Mouse (Mus musculus) embryonic facial prominence, embryonic 14.5 days (tissue): ENCODE data around the gene Slamf9. TPM values are rescaled to one million over a fixed set of nuclear protein-coding genes. Genes with fewer than 3 reads are reported as not detected.

Experiments used
- ATAC-seq: fragments of 200-750 bp; cut with Nextera tagmentation; 2 replicates; pipeline ENCODE4 v1.8.0; 2017; ENCODE audit warnings: low read depth, moderate number of reproducible peaks, moderate TSS enrichment
- DNase-seq: peaks from one replicate; pipeline ENCODE4 v3.0.0-alpha.2; 2015; ENCODE audit warnings: low spot score
- H3K27ac ChIP-seq: fragments of 300-500 bp; sonication (generic); replicated peaks from 2 replicates; pipeline ENCODE4 v1.5.1; 2014; ENCODE audit warnings: low read depth, mild to moderate bottlenecking, low read length, moderate library complexity
- H3K27me3 ChIP-seq: fragments of 300-500 bp; sonication (generic); replicated peaks from 2 replicates; pipeline ENCODE4 v1.6.1; 2014; ENCODE audit warnings: low read length; ENCODE audit not compliant: control insufficient read depth, insufficient read depth
- H3K36me3 ChIP-seq: fragments of 300-500 bp; sonication (generic); 2 replicates; pipeline ENCODE4 v1.6.1; 2014; ENCODE audit warnings: low read length, mixed read lengths; ENCODE audit not compliant: control insufficient read depth, insufficient read depth
- H3K4me1 ChIP-seq: fragments of 300-500 bp; sonication (generic); 2 replicates; pipeline ENCODE4 v1.6.1; 2014; ENCODE audit warnings: antibody characterized with exemption, low read length; ENCODE audit not compliant: control insufficient read depth, insufficient read depth
- H3K4me2 ChIP-seq: fragments of 300-500 bp; sonication (generic); 2 replicates; pipeline ENCODE4 v1.6.1; 2014; ENCODE audit warnings: low read depth, mild to moderate bottlenecking, low read length, moderate library complexity, mixed read lengths
- H3K4me3 ChIP-seq: fragments of 300-500 bp; sonication (generic); 2 replicates; pipeline ENCODE4 v1.5.1; 2014; ENCODE audit warnings: low read depth, mild to moderate bottlenecking, low read length
- H3K9ac ChIP-seq: fragments of 300-500 bp; sonication (generic); 2 replicates; pipeline ENCODE4 v1.6.1; 2014; ENCODE audit warnings: low read depth, mild to moderate bottlenecking, low read length, moderate library complexity, mixed read lengths
- H3K9me3 ChIP-seq: fragments of 300-500 bp; sonication (generic); 2 replicates; pipeline ENCODE4 v1.6.1; 2016; ENCODE audit warnings: low read length; ENCODE audit not compliant: control insufficient read depth
- WGBS: fragments of 180-500 bp; shearing (Covaris S2); extraction: QIAGEN DNeasy Blood & Tissue Kit; methylation state at CpG from one replicate; pipeline ENCODE4 v1.1.7; 2014; 5-methylcytosine and 5-hydroxymethylcytosine counted together
- polyA plus RNA-seq: library from polyadenylated mRNA; unstranded; fragments of >200 nt; fragmentation: Nextera tagmentation; extraction: Ambion mirVana; gene quantifications from 2 replicates; pipeline ENCODE4 v1.2.1, GENCODE M21; 2014

The Slamf9 gene
- polyA plus RNA-seq, 1 experiment from 2014 or later = 0.68 TPM

DNA sequence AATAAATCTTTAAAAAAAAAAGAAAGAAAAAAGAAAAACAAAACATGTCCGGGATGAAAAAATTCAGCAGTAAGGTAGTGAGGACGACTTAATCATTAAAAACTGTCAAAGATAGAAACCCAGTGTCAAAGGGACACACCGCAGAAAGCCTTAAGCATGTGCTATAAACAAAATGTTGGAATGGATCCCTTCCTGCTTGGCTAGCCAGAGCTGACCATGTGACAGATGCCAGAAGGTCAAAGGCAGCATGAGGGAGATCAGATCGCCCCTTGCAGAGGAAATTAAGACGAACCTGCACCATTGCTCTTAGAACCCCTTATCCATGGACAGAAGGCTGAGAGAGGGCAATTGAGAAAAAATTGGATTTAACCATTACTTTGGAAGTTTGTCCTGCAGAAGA is 5.8 kb upstream of the Slamf9 start:
- no peak for ATAC-seq
- no peaks in the 10 kb centered on the region for H3K36me3 ChIP-seq
- no peaks in the 10 kb centered on the region for H3K9me3 ChIP-seq
- no peak for DNase-seq
- H3K4me2 ChIP-seq = no peak overlapping the region
- no peak overlapping the region for H3K27ac ChIP-seq
- WGBS = 72% methylated on average over 5 of the region's 5 CpGs
- no peaks in the 10 kb centered on the region for H3K27me3 ChIP-seq
- H3K4me1 ChIP-seq = no peaks in the 10 kb centered on the region
- H3K4me3 ChIP-seq = no peak overlapping the region
- H3K9ac ChIP-seq = no peak overlapping the region

DNA sequence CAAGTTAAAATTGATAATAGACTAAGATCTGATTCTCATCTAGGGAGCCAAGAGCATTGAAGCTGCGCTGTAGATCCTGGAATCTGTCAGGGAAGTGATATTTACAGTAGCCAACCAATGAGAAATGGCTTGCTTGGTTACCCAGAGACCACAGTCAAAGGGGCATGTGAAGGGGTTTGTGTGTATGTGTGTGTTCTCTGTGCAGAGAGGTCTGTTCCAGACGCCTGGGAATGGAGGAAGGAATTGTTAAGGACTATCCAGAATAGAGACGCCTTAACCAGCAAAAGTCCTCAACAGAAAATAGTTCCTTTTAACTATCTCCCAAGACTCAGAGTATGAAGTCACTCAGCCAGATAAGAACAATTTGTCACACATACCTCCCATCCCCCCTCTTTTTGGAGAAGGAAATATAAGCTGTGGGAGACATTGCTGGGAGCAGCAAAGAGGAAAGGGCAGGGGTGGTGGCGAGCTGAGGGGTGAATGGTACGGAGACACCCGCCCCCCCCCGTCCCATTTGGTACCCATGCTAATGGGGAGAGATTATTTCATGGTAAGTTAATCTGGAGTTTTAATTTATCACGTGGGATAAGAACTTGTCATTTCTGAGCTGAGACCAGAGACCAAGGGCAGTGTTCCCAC is 5.2 kb upstream of the Slamf9 start:
- DNase-seq (no peak), ATAC-seq (no peak)
- WGBS = 59% methylated on average over 8 of the region's 8 CpGs
- H3K27ac ChIP-seq = no peak overlapping the region
- H3K9ac ChIP-seq = no peak overlapping the region
- H3K4me3 ChIP-seq = no peak overlapping the region
- H3K4me2 ChIP-seq = no peak overlapping the region
- H3K27me3 ChIP-seq = no peaks in the 10 kb centered on the region
- H3K9me3 ChIP-seq = no peaks in the 10 kb centered on the region
- H3K36me3 ChIP-seq = no peaks in the 10 kb centered on the region
- no peaks in the 10 kb centered on the region for H3K4me1 ChIP-seq

GRCm38 (mm10) chr1:172472909-172473308 is 2.2 kb upstream of the Slamf9 start:
- Histone ChIP-seq H3K27ac (no peak overlapping the region), H3K36me3 (no peaks in the 10 kb centered on the region), H3K4me2 (no peak overlapping the region), H3K9me3 (no peaks in the 10 kb centered on the region), H3K27me3 (no peaks in the 10 kb centered on the region), H3K9ac (no peak overlapping the region), H3K4me1 (no peaks in the 10 kb centered on the region), H3K4me3 (no peak overlapping the region)
- DNase-seq = no peak
- no peak for ATAC-seq

- no peak overlapping the region for H3K4me3 ChIP-seq
- H3K9me3 ChIP-seq = no peaks in the 10 kb centered on the region
- H3K27ac ChIP-seq = no peak overlapping the region
- no peak for DNase-seq
- no peak overlapping the region for H3K4me2 ChIP-seq
- H3K27me3 ChIP-seq = no peaks in the 10 kb centered on the region
- no peak for ATAC-seq
- no peak overlapping the region for H3K9ac ChIP-seq
- WGBS = 67% methylated on average over 3 of the region's 3 CpGs
- H3K36me3 ChIP-seq = no peaks in the 10 kb centered on the region
- H3K4me1 ChIP-seq = no peaks in the 10 kb centered on the region
Measured at GRCm38 (mm10) chr1:172474196-172474595, 962 bp upstream of the Slamf9 start.

GRCm38 (mm10) chr1:172478020-172478419 is 2.9 kb downstream of the Slamf9 start:
- no peak overlapping the region for H3K4me2 ChIP-seq
- no peaks in the 10 kb centered on the region for H3K9me3 ChIP-seq
- peaks cover 3% of the 10 kb centered on the region; the same call in 1 of the 2 replicates for H3K4me1 ChIP-seq
- H3K27ac ChIP-seq = no peak overlapping the region
- H3K9ac ChIP-seq = no peak overlapping the region
- H3K27me3 ChIP-seq = no peaks in the 10 kb centered on the region
- ATAC-seq (no peak), DNase-seq (no peak)
- H3K36me3 ChIP-seq = no peaks in the 10 kb centered on the region
- H3K4me3 ChIP-seq = no peak overlapping the region
- 79% methylated on average over 5 of the region's 5 CpGs for WGBS

- Histone ChIP-seq H3K4me1 (peaks cover 13% of the 10 kb centered on the region), H3K4me3 (no peak overlapping the region), H3K27me3 (no peaks in the 10 kb centered on the region), H3K9me3 (no peaks in the 10 kb centered on the region), H3K27ac (no peak overlapping the region), H3K4me2 (no peak overlapping the region), H3K36me3 (no peaks in the 10 kb centered on the region), H3K9ac (no peak overlapping the region)
- ATAC-seq = no peak
- DNase-seq = no peak
- WGBS = 94% methylated on average over 4 of the region's 4 CpGs
Measured at GRCm38 (mm10) chr1:172480376-172480775, 5.2 kb downstream of the Slamf9 start.

- DNase-seq (no peak), ATAC-seq (no peak)
- Histone ChIP-seq H3K4me1 (peaks cover 13% of the 10 kb centered on the region), H3K27ac (peak overlapping the region; percentile 75; the same call in 1 of the 2 replicates), H3K36me3 (no peaks in the 10 kb centered on the region), H3K9me3 (no peaks in the 10 kb centered on the region), H3K27me3 (no peaks in the 10 kb centered on the region), H3K9ac (no peak overlapping the region), H3K4me3 (peak overlapping the region; percentile 70), H3K4me2 (peak overlapping the region; percentile 78)
- WGBS = 12% methylated on average over 13 of the region's 13 CpGs
Measured at GRCm38 (mm10) chr1:172481111-172481510, 6.0 kb downstream of the Slamf9 start.

DNA sequence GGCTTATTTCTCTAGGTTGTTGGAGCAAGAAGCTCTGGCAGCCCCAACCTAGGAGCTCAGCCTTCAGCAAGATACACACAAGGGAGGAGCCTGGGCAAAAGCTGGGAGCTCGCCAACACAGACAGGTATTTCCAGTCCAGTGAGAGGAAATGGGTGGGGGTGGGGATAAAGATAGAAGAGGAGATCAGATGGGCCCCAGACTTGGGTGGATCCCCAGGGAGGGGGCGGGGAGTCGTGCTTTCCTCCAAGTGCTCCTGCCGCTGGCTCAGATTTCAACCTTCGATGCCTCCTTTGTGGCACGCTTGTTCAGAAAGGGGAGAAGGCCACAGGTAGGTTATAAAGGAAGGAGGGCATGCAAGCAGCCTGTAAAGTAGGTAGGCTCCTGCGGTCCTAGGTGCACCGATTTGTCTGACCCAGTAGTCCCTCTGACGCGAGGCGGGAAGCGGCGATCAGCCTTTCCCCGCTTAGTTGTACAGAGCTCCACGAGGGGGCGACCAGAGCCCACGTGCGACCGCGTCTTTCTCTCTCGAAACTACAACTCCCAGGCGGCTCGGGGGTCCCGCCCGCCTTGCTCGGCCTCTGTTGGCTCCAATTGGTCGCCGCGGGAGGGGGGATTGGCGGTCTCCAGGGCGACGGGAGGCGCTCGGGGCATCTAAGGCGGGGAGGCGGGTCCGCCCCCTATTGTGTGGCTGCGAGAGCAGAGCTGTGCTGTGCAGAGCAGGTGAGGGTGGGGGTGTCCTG is 6.6 kb downstream of the Slamf9 start, which contains the start of gene Igsf9:
Gene Igsf9 (plus strand): TSS at position 249 of the 741 bp plus-strand sequence.
- Histone ChIP-seq H3K9ac (peak within 1 kb of the TSS; percentile 69), H3K9me3 (no peaks in the 10 kb centered on the region), H3K27me3 (no peaks in the 10 kb centered on the region), H3K27ac (peak within 1 kb of the TSS; percentile 75), H3K4me2 (peak within 1 kb of the TSS; percentile 78), H3K4me3 (peak within 1 kb of the TSS; percentile 70), H3K36me3 (no peaks in the 10 kb centered on the region), H3K4me1 (peaks cover 13% of the 10 kb centered on the region)
- ATAC-seq (peak; percentile 94), DNase-seq (peak; percentile 98)
- WGBS = under 1% methylated on average over 31 of the region's 38 CpGs
